Mouse (Mus musculus): ENCODE results near the gene 9430015G10Rik.

DNA sequence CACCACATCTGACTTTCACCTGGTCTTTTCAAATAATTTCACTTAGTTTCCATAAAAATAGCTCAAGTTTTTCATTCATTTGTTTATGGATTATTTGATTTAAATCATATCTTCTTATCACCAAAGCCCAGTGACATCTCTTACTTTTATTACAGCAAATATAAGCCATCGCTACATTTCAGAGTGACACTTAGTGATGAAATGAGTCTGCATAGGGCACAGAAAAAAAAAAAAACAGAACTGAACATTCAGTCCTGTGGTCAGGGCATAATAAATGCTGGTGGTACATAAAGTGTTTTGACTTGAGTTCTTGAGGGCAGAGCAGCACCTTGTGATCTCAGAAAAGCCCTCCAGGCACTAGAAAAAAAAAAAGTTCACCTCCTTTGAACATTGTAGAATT is 13.6 kb upstream of the 9430015G10Rik start:
- no peak for TF ChIP-seq CTCF (IDR thresholded peaks at IDR 0.05; ENCODE audit: control insufficient read depth, insufficient read depth, low read length)
- TF ChIP-seq POLR2A (IDR thresholded peaks at IDR 0.05; ENCODE audit: borderline replicate concordance, control insufficient read depth, low read depth, low read length), result no peak

Measured in bone marrow, adult 2 months (tissue).